Mouse (Mus musculus) frontal cortex, postnatal 25 days (tissue): ENCODE data around the gene Chst2.

Experiments
- DNase-seq, 2 experiments: peaks; one replicate each; pipeline ENCODE4 v3.0.0; 2022; ENCODE audit warnings: low spot score in 2 of 2

Chst2 gene

DNA sequence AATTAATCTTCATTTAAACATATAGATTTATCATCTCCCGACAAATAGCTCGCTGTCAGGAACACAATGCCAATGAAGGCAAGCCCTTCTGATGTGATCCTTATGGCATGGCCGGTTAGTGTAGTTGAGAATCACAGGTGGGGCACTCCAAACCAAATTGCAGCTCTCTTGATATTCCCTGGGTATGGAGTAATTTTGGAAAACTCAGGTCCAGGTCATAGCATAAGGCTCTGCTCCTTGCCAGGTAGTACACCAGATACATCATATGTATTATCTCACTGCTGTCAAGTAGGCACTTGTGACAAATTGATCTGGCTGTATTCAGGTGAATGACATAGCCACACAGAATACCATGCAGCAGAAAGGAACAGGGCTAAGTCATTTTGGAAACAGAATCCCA, 40.6 kb downstream of the Chst2 start:
- no peak for DNase-seq

DNA sequence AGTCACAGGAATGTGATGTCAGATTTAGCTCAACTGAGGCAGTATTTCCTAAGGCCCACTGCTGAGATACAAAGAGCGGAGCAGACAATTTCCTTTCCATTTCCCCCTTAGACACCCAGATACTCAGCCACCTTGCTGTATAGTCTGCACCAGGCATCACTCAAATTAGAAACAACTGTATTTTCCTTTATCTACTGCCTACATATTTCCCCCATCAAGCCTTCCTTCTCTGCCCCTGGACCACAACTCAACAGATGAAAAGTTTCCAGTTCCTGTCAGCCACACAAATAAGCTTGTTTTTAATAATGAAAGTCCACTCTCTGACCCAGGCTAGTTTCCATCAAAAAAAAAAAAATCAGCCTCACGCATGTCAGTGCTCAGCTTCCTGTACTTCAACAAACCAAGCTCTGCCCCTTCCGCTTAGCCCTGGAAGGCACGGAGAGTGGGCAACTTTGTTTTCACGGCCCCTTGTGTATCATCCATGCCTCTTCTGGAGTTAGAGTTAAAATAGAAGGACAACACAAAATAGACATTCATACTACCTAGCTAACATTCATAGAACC, 52.6 kb downstream of the Chst2 start:
- DNase-seq: no peak

DNA sequence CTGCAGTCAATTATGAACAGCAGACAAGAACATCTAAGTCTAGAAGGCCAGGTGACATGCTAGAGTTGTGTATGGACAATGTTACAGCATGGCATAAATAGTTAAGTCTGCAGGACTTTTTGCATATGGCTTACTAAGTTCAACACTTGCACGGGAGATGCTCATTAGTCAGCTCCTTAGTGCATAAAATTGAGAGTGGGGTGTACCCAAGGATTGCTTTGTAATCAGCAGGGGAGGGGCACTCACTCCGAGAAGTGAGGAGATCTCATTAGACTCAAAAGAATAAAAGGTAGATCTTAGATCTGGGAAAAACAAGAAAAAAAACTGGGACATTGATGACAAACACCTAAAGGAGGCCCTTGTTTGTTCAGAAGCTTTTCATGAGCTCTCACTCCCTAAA, 54.6 kb downstream of the Chst2 start:
- DNase-seq: no peak

DNA sequence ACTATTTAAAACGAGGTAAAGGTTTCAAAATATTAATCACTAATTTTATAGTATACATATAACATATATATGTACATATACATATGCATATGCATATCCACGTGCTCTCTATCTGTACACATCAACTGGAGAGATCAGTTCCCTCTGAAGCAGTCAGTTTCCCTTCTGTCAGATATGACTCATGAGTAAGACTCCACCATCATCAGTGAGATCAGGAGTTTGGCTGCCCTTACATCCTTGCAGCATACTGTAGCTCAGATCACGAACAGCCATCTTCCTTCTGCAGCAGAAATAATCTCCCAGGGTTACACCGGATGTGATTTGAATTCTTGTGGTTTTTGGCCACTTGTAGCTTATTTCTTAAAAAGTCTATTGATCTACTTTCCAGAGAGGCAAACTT, 56.0 kb downstream of the Chst2 start:
- no peak for DNase-seq
